Mouse (Mus musculus) myocyte (in vitro differentiated cells): ENCODE results near the gene Nhp2. TPM values are rescaled to one million over a fixed set of nuclear protein-coding genes. Genes with fewer than 3 reads are reported as not detected.

Experiments
- H3K27me3 ChIP-seq: one replicate; pipeline ENCODE4 v1.6.1; 2011; ENCODE audit not compliant: control insufficient read depth, insufficient read depth, insufficient read length
- H3K36me3 ChIP-seq: one replicate; pipeline ENCODE4 v1.6.1; 2011; ENCODE audit not compliant: control insufficient read depth, insufficient read depth
- H3K4me2 ChIP-seq: one replicate; pipeline ENCODE4 v1.6.1; 2011; ENCODE audit warnings: low read depth, control low read depth
- H3K4me3 ChIP-seq: one replicate; pipeline ENCODE4 v1.5.1; 2011; ENCODE audit warnings: mild to moderate bottlenecking, control low read depth, moderate library complexity
- H3K79me2 ChIP-seq: one replicate; pipeline ENCODE4 v1.6.1; 2011; ENCODE audit not compliant: control insufficient read depth, insufficient read depth
- H3ac ChIP-seq: one replicate; pipeline ENCODE4 v1.6.1; 2011; ENCODE audit not compliant: control insufficient read depth, insufficient read length
- CEBPB ChIP-seq: IDR thresholded peaks from 2 replicates; pipeline ENCODE4 v1.6.1; 2011; ENCODE audit warnings: mild to moderate bottlenecking, moderate library complexity; ENCODE audit not compliant: poor library complexity, insufficient read depth, severe bottlenecking
- E2F4 ChIP-seq: IDR thresholded peaks from one replicate; pipeline ENCODE4 v1.6.1; 2011; ENCODE audit warnings: mild to moderate bottlenecking, control low read depth, moderate library complexity; ENCODE audit not compliant: insufficient read depth
- MAX ChIP-seq: IDR thresholded peaks from one replicate; pipeline ENCODE4 v1.6.1; 2011; ENCODE audit warnings: low read depth, mild to moderate bottlenecking, control low read depth
- MYOD1 ChIP-seq, 3 experiments: IDR thresholded peaks; one replicate each; pipeline ENCODE4 v1.6.1; 2011; ENCODE audit warnings: control low read depth in 2 of 3, low read depth in 2 of 3, mild to moderate bottlenecking in 2 of 3, moderate library complexity in 1 of 3; ENCODE audit not compliant: insufficient read length in 2 of 3, control insufficient read depth in 1 of 3
- MYOG ChIP-seq, 3 experiments: IDR thresholded peaks; one replicate each; pipeline ENCODE4 v1.6.1; 2011; ENCODE audit warnings: control low read depth in 2 of 3, low read depth in 2 of 3, mild to moderate bottlenecking in 2 of 3; ENCODE audit not compliant: insufficient read length in 2 of 3, control insufficient read depth in 1 of 3, insufficient read depth in 1 of 3
- POLR2A ChIP-seq: IDR thresholded peaks from one replicate; pipeline ENCODE4 v1.6.1; 2011; ENCODE audit warnings: low read depth, mild to moderate bottlenecking, control low read depth, moderate library complexity; ENCODE audit not compliant: insufficient read length
- POLR2AphosphoS2 ChIP-seq: IDR thresholded peaks from one replicate; pipeline ENCODE4 v1.6.1; 2011; ENCODE audit warnings: low read depth, control low read depth; ENCODE audit not compliant: insufficient read length
- REST ChIP-seq: IDR thresholded peaks from one replicate; pipeline ENCODE4 v1.6.1; 2011; ENCODE audit warnings: mild to moderate bottlenecking, control low read depth, moderate library complexity; ENCODE audit not compliant: insufficient read depth, insufficient read length
- SRF ChIP-seq: IDR thresholded peaks from one replicate; pipeline ENCODE4 v1.6.1; 2011; ENCODE audit warnings: low read depth; ENCODE audit not compliant: control insufficient read depth, insufficient read length
- TCF12 ChIP-seq: IDR thresholded peaks from one replicate; pipeline ENCODE4 v1.6.1; 2011; ENCODE audit warnings: mild to moderate bottlenecking, control low read depth; ENCODE audit not compliant: poor library complexity, insufficient read depth, severe bottlenecking
- TCF3 ChIP-seq: IDR thresholded peaks from one replicate; pipeline ENCODE4 v1.6.1; 2011; ENCODE audit warnings: low read depth, control low read depth; ENCODE audit not compliant: insufficient read length
- USF1 ChIP-seq: IDR thresholded peaks from one replicate; pipeline ENCODE4 v1.6.1; 2011; ENCODE audit warnings: low read depth, mild to moderate bottlenecking, control low read depth, moderate library complexity
- polyA plus RNA-seq: library from polyadenylated mRNA; unstranded; fragments of >200 nt; fragmentation: generic; extraction: Trizol; gene quantifications from one replicate; pipeline ENCODE4 v1.2.1, GENCODE M21; 2012; ENCODE audit warnings: missing spikeins

The Nhp2 gene
- polyA plus RNA-seq, 1 experiment = 137 TPM

DNA sequence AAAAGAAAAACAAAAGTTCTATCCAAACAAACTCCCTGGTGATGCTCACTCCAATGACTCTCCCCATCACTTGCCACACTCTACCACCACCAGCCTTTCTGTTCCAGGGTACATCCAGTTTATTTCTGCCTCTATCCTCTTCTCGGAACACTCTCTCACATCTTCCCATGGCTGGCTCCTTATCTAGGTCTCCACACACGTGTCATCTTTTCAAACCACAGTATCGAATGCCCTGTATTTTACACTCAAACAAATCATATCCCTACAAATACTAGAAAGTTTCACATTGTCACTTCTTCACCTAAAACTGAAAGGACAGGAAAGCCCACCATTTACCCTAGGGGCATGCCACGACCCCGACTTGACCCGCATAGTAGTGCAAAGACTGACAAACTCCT lies 15.6 kb downstream of the Nhp2 start:
- H3K79me2 ChIP-seq = no peaks in the 10 kb centered on the region
- TF ChIP-seq POLR2AphosphoS2 (no peak), MYOD1 (IDR thresholded peaks at IDR 0.05; ENCODE audit: control insufficient read depth in 1 of 3, insufficient read length in 2 of 3, low read depth in 2 of 3) (no peak), TCF12 (no peak)
- peak overlapping the region; percentile 58 for H3K4me3 ChIP-seq
- no peaks in the 10 kb centered on the region for H3K27me3 ChIP-seq
- peak overlapping the region; percentile 91 for H3K4me2 ChIP-seq
- H3ac ChIP-seq = peak overlapping the region; percentile 22
- no peaks in the 10 kb centered on the region for H3K36me3 ChIP-seq

DNA sequence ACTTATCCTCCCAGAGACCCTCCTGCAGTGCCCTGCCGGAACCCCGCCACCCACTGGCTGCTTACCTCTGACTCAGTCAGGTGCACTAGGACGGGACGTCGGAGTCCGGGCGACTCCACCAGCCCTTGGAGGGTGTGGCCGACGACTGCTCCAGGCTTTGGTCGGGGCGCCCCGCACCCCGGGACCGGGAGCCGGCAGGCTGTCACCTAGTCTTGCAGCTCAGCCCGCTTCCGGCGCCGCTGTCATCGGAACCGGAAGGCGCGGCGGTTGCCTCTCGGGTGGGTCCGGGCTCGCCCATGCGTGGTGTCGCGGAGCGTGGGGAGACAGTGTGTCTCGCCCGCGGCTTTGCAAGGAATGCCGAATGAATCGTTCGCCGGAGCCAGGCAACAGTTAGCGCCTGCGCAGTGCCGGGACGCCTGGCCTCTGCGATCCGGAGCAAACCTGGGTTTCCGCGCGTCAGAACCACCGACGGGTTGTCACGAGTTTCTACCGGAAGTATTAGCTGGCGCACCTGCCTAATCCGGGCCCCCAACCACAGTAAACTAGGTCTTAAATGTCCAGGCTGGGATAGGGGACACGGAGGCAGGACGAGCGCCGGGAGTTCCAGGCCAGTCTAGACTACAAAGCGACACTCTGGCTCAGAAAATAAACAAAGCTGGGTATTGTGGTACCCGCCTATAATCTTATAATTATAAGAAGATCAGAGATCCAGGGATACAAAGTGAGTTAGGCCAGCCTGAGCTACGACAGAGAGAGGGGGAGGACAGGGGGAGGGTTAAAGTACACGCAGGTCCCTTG lies 16.2 kb downstream of the Nhp2 start, which contains the start of gene Rmnd5b:
Gene Rmnd5b, minus strand, starts transcription at position 372 of the 798 bp plus-strand sequence.
- Histone ChIP-seq H3K4me3 (peak within 1 kb of the TSS; percentile 58), H3K36me3 (no peaks in the 10 kb centered on the region), H3K27me3 (no peaks in the 10 kb centered on the region), H3K4me2 (peak within 1 kb of the TSS; percentile 91), H3ac (peak within 1 kb of the TSS; percentile 22), H3K79me2 (no peaks in the 10 kb centered on the region)
- TF ChIP-seq TCF3 = no peak
- peak; percentile 73 for TF ChIP-seq POLR2A
- no peak for TF ChIP-seq SRF
- TF ChIP-seq MYOD1 (IDR thresholded peaks at IDR 0.05; ENCODE audit: control insufficient read depth in 1 of 3, insufficient read length in 2 of 3, low read depth in 2 of 3) = peak in 1 of 3 experiments; percentile 3
- TF ChIP-seq REST = no peak
- no peak for TF ChIP-seq MAX
- no peak for TF ChIP-seq TCF12
- TF ChIP-seq CEBPB = no peak
- TF ChIP-seq USF1 = no peak
- peak in 1 of 3 experiments; percentile 22 for TF ChIP-seq MYOG (IDR thresholded peaks at IDR 0.05; ENCODE audit: control insufficient read depth in 1 of 3, insufficient read depth in 1 of 3, insufficient read length in 2 of 3, low read depth in 2 of 3)
- peak; percentile 88 for TF ChIP-seq POLR2AphosphoS2
- TF ChIP-seq E2F4 = no peak

DNA sequence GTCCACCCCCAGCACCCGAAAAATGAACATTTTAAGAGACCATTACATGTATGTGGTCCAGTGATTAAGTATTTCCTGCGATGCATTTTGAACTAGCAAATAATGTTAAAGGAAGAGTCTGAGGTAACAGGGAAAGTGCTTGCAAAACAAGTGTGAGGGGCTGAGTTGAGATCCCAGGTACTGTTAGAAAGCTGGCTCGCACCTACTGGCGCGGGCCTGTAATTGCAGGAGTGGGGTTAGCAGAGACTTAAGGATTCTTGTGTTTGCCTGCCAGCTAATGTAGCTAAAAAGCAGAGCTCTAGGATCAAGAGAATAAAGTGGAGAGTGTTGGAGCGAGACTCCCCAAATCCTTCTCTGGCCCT lies 16.8 kb downstream of the Nhp2 start:
- peak overlapping the region; percentile 58 for H3K4me3 ChIP-seq
- no peaks in the 10 kb centered on the region for H3K79me2 ChIP-seq
- no peaks in the 10 kb centered on the region for H3K27me3 ChIP-seq
- peak overlapping the region; percentile 22 for H3ac ChIP-seq
- peak overlapping the region; percentile 91 for H3K4me2 ChIP-seq
- TF ChIP-seq USF1 (no peak), POLR2AphosphoS2 (peak; percentile 19)
- no peaks in the 10 kb centered on the region for H3K36me3 ChIP-seq

DNA sequence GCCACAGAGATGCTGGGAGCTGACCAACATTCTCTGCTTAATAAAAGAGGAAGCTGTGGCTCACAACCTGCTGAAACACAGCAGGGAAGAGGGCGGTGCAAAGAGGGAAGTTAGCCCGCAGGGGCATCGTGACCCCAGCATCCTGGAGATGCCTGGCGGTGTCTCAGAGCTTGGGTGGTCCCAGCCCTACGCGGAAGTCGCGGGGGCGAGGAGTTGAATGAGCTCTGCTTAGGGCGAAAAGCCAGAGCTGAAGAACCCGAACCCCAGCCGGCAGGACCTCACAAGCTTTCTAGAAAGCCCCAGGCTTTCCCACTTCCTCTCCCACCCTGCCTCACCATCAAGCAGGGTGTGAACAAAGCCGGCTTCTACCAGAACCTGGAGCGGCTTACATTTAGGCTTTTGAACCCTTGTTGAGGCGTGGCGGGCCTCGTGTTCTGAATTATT lies 18.5 kb downstream of the Nhp2 start:
- Histone ChIP-seq H3K79me2 (no peaks in the 10 kb centered on the region), H3K36me3 (no peaks in the 10 kb centered on the region), H3K4me2 (no peak overlapping the region), H3ac (no peak overlapping the region), H3K4me3 (no peak overlapping the region), H3K27me3 (no peaks in the 10 kb centered on the region)
- TF ChIP-seq E2F4 (no peak), MAX (no peak), REST (no peak), MYOG (IDR thresholded peaks at IDR 0.05; ENCODE audit: control insufficient read depth in 1 of 3, insufficient read depth in 1 of 3, insufficient read length in 2 of 3, low read depth in 2 of 3) (no peak), POLR2A (no peak), MYOD1 (IDR thresholded peaks at IDR 0.05; ENCODE audit: control insufficient read depth in 1 of 3, insufficient read length in 2 of 3, low read depth in 2 of 3) (no peak), TCF3 (no peak), TCF12 (no peak), CEBPB (no peak), POLR2AphosphoS2 (no peak), SRF (no peak), USF1 (no peak)

DNA sequence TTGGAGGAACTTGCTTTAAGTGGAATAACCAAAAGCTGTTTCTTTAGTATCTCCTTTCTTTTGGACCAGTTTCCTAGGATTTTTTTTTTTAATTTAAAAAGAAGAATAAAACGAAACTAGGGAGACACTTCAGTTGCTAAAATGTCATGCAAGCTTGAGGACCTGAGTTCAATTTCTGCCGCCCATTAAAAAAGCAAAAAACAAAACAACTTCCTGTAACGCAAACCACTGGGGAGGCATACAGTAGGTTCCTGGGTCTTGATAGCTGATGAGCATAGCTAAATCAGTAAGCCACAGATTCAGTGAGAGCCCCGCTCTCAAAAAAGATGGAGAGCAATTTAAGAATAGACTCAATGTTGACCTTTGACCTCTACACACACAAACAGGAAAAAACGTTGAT lies 19.0 kb downstream of the Nhp2 start:
- H3K36me3 ChIP-seq = no peaks in the 10 kb centered on the region
- no peaks in the 10 kb centered on the region for H3K27me3 ChIP-seq
- no peak for TF ChIP-seq TCF3
- TF ChIP-seq USF1 = no peak
- TF ChIP-seq POLR2AphosphoS2 = no peak
- TF ChIP-seq E2F4 = no peak
- TF ChIP-seq REST = no peak
- TF ChIP-seq MYOG (IDR thresholded peaks at IDR 0.05; ENCODE audit: control insufficient read depth in 1 of 3, insufficient read depth in 1 of 3, insufficient read length in 2 of 3, low read depth in 2 of 3) = no peak
- TF ChIP-seq TCF12 = no peak
- no peak for TF ChIP-seq SRF
- TF ChIP-seq CEBPB = no peak
- TF ChIP-seq POLR2A = no peak
- TF ChIP-seq MAX = no peak
- TF ChIP-seq MYOD1 (IDR thresholded peaks at IDR 0.05; ENCODE audit: control insufficient read depth in 1 of 3, insufficient read length in 2 of 3, low read depth in 2 of 3) = no peak
- no peak overlapping the region for H3K4me3 ChIP-seq
- no peak overlapping the region for H3K4me2 ChIP-seq
- no peak overlapping the region for H3ac ChIP-seq
- no peaks in the 10 kb centered on the region for H3K79me2 ChIP-seq
